Mouse (Mus musculus) lung, postnatal 10 days (tissue): Measurements from ENCODE around the gene 9030612E09Rik.

Source experiments
- DNase-seq: peaks from one replicate; pipeline ENCODE4 v3.0.0; 2021

The 9030612E09Rik gene

DNA sequence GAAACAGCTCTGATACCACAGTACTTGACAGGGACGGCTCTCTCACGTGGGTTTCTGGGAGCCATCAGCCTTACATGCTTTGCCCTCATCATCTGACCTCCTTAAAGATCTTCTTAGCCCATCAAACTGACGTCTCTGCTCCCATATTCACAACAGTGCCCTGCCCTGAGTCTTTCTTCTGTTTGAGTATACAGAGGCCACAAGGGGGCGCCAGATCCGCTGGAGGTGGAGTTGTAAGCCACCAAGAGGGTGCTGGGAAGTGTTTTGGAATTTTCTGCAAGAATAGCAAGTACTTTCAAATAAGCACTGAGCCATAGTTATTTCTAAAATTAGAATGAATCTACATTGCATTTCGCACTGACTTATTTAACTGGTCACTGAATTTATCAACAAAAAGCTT lies 37.4 kb downstream of the 9030612E09Rik start:
- peak; percentile 43 for DNase-seq

DNA sequence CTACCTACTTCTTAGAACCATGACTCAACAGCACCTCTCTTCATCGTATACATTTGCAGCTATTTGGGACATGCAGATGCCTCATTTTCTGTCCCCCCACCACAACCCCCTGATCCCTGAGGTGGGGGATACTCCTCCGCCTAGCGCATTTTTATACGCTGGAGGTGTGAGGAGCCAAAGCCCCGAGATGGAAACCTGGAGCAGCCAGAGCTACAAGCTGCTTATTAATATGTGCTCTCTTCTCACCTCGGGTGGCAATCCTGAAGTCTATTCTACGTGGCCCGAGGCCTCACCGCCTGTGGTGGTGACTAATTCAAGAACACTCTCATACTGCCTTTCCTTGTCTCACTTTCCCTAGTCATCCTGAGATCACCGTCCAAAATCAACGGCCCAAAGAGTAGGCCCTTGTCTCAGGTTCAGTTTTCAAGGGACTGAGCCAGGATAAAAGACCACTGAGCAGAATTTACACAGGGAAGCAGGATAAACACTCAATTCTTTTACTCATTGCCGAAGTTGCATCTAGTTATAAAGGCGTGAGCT lies 42.9 kb downstream of the 9030612E09Rik start:
- no peak for DNase-seq

DNA sequence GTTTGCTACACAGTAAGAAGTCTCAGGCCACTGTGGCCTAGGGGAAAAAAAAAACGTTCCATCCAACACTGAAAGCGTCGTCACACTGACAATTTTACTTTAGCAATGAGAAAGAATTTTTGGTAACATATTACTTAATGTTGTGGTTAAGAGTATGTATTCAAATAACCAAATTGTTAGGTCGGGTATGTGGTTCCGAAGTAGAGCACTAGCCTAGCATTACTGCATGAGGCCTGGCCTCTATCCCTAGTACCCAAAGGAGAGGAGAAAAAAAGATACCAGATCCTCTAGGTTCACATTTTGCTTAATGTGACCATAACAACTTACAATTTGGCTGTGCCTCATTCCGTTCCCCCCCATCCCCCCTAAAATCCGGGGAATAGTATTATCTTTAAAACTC lies 46.0 kb downstream of the 9030612E09Rik start:
- no peak for DNase-seq

DNA sequence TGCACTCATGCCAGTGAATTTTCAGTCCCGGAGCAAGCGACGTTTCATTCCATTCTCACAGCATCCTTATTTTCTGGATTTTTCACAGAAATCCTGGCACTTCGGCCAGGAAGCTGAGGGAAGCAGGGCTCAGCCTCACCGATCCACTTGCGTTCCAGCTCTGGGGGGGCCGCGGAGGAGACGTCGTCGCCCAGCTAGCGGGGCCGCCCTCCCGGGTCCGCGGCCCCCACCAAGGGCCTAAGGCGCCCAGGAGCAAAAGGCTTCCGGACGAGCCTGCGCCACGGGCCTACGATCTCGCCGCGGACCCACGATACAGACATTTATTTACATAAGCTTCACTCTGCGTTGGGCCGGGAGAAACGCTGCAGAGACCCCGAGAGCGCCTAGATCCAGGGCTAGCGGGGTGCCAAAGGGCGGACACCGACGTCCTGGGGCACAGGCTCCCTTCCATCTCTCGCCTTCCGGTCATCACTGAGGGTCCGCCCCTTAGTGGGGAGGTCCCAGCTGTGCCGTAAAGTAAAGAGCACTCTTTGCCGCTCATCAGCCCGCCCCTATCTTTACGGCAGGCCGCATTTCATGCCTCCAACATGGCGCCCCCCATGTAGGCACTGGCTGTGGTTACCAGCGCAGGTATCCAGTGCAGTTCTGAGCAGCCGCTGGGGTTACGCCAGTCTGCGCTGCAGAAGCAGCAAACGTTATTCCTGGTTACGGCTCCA lies 46.6 kb downstream of the 9030612E09Rik start, which contains the start of gene Pdss2:
TSS of gene Pdss2 (plus strand) at position 577 of the 716 bp plus-strand sequence.
- DNase-seq, result peak; percentile 99

DNA sequence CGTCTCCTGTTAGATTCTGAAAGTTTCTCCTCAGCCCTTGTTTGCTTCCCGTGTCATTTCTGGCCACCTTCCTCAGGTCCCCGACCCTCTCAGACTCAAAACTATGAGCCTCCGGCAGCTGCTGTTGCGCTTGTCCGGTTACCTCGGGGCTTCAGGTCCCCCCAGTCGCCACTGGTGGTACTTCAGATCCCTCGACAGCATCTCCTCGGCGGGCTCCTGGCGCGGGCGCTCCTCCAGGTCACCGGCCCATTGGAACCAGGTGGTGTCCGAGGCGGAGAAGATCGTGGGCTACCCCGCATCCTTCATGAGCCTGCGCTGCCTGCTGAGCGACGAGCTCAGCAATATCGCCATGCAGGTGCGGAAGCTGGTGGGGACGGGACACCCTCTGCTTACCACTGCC lies 47.2 kb downstream of the 9030612E09Rik start:
- DNase-seq, result no peak

DNA sequence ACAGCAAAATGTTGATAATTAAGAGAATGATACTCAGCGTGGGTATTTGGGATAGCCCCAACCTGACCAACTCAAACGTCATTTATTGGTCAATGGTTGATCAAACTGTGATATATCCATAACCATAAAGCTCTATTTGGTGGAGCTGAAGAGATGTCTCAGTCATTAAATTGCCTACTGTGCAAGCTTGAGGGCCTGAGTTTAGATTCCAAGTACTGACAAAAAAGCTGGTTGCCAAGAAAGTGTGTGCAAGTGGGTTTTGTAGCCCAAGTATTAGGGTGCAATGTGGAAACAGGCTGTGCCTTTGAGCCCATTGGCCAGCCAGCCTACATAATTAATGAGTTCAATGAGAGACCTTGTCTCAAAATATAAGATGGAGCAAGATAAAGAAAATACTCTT lies 48.9 kb downstream of the 9030612E09Rik start:
- no peak for DNase-seq
